Mouse (Mus musculus): ENCODE data around the gene Calm3.

The Calm3 gene

DNA sequence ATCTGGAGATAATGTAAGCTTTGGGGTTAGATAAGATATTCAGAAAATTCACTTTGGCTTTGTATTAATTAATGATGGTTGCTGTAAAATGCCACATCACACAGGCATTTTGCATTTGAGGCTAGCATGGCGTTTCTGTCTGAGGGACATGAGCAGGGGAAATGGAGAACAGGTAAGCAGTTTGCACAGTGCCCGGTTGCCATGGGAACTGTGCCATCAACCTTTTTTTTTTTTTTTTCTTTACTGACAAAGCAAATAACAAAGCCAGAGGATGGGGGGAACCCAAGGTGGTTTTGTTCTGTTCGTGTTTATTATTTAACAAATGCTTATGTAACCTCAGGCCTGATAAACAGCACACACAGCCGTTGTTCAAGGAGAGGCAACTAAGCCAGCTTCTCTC, 18.9 kb upstream of the Calm3 start:
- DNase-seq (ENCODE audit: low read depth in 1 of 2, low spot score in 2 of 2) = no peak

DNA sequence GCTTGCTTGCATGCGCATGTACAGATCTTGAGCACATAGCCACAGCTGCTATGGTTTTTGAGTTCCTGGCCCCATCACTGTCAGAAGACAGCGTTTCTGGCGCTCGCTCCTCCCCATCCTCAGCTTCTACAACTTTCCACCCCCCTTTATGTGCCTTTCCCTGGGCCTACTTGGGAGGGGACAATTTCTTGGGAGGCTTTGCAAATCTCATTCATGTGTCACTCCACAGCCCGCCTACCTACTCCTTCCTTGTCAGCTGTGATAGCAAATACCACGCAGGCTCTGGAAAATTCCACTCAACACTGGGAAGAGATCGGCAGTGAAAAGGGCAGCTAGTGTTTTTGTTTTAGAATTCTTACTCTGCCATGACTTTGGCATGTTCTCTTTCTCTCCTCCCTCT, 16.4 kb upstream of the Calm3 start:
- DNase-seq (ENCODE audit: low read depth in 1 of 2, low spot score in 2 of 2) = no peak

DNA sequence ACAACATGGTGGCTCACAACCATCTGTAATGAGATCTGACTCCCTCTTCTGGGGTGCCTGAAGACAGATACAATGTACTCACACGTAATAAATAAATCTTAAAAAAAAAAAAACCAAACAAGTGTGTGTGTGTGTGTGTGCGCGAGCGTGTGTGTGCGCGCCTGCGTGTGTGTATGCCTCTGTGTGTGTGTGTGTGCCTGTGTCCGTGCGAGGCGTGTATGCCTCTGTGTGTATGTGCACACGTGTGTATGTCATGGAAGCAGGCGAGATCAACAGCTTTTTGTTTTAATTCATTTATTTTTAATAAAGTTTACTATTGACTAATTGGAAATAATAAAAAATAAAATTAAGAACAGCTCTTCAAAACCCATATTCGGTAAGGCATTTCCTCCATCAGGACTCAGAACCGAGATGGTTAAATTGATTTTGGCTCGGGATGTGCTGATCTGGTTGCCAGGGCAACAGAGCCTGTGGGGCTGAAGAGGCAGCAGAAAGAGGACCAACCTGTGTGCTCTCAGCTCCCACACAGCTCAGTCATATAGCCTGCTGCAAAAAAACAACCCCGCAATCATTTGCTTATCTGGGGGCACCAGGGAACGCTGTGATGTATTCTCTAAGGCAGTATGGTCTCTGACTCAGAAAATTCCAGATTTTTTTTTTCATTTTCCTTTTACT, 14.3 kb upstream of the Calm3 start:
- no peak for DNase-seq (ENCODE audit: low read depth in 1 of 2, low spot score in 2 of 2)

GRCm38 (mm10) chr7:16937312-16937711, 13.4 kb upstream of the Calm3 start:
- DNase-seq (ENCODE audit: low read depth in 1 of 2, low spot score in 2 of 2) = no peak

GRCm38 (mm10) chr7:16932704-16933577, 9.0 kb upstream of the Calm3 start:
- no peak for DNase-seq (ENCODE audit: low read depth in 1 of 2, low spot score in 2 of 2)

- peak in 1 of 2 experiments; percentile 64 for DNase-seq (ENCODE audit: low read depth in 1 of 2, low spot score in 2 of 2)
These were observed 8.2 kb upstream of the Calm3 start for GRCm38 (mm10) chr7:16931968-16932627.

DNA sequence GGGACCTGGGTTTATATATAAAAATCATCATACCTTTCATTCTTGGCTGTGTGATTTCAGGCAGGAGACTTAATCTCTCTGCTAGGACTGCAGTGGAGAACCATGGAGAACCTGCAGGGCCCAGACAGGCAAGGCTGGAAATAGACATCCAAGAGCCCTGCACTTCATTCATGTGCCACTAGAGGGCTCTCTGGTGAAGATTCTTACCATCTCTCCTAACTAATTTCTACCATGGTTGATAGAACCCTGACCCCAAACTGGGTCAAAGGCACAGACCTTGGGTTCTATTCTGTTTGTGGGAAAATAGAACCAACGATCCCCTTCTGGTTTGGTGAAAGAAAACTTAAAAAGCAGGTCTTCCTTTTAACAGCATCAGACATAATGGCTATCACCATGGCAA, 6.9 kb upstream of the Calm3 start:
- DNase-seq (ENCODE audit: low read depth in 1 of 2, low spot score in 2 of 2) = peak in 1 of 2 experiments; percentile 41

- DNase-seq (ENCODE audit: low read depth in 1 of 2, low spot score in 2 of 2) = no peak
These were observed 4.4 kb upstream of the Calm3 start for GRCm38 (mm10) chr7:16928341-16928740.

DNA sequence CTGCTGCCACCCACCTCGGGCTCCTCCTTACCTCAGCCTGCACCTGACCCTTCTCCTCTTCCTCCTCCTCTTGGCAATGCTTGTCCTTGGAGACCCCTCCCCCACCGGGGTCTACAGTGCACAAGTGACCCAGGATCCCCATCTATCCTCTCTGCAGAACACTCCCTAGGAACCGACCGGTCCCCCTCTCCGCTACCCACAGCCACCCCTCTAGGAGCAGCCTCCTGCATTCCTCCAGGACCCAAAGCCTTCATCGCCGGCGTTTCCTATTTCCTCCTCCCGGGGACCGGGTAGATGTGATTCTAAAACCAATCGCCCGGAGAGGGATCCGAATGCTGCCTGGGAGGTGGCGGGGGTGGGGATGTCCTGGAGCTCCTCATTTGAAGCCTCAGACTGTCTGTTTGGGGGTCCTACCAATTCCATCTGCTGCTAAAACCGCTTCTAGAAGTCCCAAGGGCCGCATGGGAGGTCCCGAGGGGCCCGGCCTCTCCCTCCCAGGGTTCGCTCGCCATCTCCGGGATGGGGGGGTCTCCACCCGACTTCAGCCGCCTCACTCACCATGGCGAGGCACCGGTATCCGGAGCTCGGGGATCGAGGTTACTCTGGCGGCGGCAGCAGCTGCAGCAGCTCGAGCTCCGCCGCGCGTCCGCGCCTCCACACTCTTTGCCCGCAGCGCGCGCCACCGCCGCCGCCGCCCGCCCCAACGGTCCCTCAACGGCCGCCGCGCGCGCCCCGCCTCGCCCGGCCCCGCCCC, 454 bp downstream of the Calm3 start:
- no peak for DNase-seq (ENCODE audit: low read depth in 1 of 2, low spot score in 2 of 2)

DNA sequence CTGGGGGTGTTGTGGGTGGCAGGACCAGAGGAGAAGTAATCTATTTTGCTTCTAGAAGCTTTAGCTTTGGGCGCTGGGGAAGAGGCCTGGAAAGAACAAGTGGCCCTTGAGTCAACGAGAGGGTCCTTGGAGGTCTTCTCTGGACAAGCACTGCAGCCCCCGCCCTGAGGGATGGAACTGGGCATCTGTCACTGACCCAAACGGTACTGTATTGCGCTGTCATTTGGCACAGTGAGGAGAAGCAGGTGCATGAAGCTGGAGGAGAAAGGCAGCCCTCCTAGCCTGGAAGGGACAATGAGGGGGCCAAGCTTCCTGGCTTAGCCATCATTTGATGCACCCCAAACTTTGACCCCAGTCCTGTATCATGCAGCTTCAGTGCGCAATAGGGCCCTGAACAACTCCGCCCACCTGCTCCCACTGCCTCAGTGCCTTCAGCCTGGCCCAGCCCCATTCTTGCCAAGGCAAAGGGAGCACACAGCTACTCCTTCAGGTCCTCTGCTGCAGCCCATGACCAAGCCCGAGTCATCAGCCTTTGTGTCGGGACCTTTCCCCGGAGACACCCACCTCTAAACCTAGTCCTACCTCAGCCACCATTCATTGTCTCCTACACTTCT, 1.4 kb downstream of the Calm3 start:
- DNase-seq (ENCODE audit: low read depth in 1 of 2, low spot score in 2 of 2) = no peak

GRCm38 (mm10) chr7:16921881-16922335, 2.0 kb downstream of the Calm3 start:
- no peak for DNase-seq (ENCODE audit: low read depth in 1 of 2, low spot score in 2 of 2)

GRCm38 (mm10) chr7:16920818-16921791, 2.8 kb downstream of the Calm3 start:
- no peak for DNase-seq (ENCODE audit: low read depth in 1 of 2, low spot score in 2 of 2)

GRCm38 (mm10) chr7:16920150-16920579, 3.7 kb downstream of the Calm3 start:
- DNase-seq (ENCODE audit: low read depth in 1 of 2, low spot score in 2 of 2) = no peak

DNA sequence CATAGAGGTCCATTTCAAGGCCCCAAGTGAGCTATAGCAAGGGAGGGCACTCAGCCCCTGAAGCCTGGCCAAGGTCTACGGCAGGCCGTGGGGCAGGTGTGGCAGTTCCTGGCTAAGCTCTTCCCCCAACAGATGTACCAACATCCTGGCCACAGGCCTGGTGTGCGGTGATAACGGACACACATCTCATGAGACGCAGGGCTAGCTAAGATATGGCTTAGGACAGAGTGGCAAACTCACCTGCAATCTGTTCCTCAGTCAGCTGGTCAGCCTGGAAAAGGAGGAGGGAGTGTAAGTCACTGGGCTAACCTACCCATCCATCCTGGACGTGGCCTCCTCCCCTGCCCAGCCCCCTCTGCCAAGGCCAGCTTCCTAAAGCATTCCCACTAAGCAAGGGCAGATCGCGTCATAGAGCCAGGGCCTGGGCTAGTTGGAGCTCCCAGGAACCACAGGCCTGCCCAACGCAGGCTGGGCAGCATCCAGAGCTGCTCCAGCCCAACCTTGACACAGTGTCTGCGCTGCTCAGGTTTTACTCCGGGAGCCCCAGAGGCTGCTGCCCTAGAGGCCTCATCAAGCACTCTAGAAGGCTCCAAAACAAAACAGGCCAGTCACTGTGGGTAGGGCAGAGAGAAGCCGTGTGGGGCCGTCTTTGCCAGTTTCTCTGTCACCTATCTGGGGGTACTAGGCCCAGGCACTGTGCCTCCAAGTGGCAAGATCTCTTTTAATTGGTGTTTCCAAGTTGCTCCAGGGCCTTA, 4.3 kb downstream of the Calm3 start:
- no peak for DNase-seq (ENCODE audit: low read depth in 1 of 2, low spot score in 2 of 2)

GRCm38 (mm10) chr7:16918670-16919069, 5.2 kb downstream of the Calm3 start:
- no peak for DNase-seq (ENCODE audit: low read depth in 1 of 2, low spot score in 2 of 2)

DNA sequence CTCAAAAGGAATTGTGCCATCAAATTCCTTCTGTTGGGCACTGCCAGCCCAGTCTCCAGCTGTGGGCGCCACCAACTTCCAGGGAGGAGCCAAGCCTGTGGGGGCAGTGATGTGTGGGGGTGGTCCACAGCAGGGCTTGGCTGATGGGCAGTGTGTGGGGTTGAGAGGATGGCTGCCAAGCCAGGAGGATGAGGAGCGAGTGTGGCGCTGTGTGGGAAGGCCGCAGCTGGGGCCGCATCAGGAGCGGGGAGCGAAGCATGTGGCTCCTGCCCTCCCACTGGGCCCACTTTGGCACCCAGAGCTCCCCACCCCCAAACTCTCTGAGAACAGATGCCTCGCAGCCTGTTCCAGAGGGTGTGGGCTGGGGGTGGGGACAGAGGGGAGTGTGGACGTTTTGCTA, 5.9 kb downstream of the Calm3 start:
- no peak for DNase-seq (ENCODE audit: low read depth in 1 of 2, low spot score in 2 of 2)

- no peak for DNase-seq (ENCODE audit: low read depth in 1 of 2, low spot score in 2 of 2)
These were observed 6.5 kb downstream of the Calm3 start for GRCm38 (mm10) chr7:16917447-16917846.

- DNase-seq (ENCODE audit: low read depth in 1 of 2, low spot score in 2 of 2) = no peak
These were observed 7.3 kb downstream of the Calm3 start for GRCm38 (mm10) chr7:16916342-16917265.
